Mouse (Mus musculus): ENCODE data around the gene Ddt.

Ddt gene

GRCm38 (mm10) chr10:75774102-75774501 is 888 bp upstream of the Ddt start:
- WGBS, result 88% methylated on average over 5 of the region's 5 CpGs

GRCm38 (mm10) chr10:75767756-75768155 is 5.5 kb downstream of the Ddt start:
- WGBS, result 45% methylated on average over 5 of the region's 5 CpGs

GRCm38 (mm10) chr10:75766856-75767255 is 6.4 kb downstream of the Ddt start:
- 87% methylated on average over 6 of the region's 6 CpGs for WGBS

- under 1% methylated on average over 27 of the region's 27 CpGs for WGBS
These were observed 8.4 kb downstream of the Ddt start for GRCm38 (mm10) chr10:75764519-75765473.

GRCm38 (mm10) chr10:75763682-75764518 is 9.3 kb downstream of the Ddt start, which contains the start of gene Cabin1:
TSS of gene Cabin1 (minus strand) at chr10:75764341.
- under 1% methylated on average over 60 of the region's 61 CpGs for WGBS

GRCm38 (mm10) chr10:75762413-75762812 is 10.8 kb downstream of the Ddt start:
- 84% methylated on average over 3 of the region's 3 CpGs for WGBS

GRCm38 (mm10) chr10:75760311-75760710 is 12.9 kb downstream of the Ddt start:
- WGBS, result 93% methylated on average over 3 of the region's 3 CpGs

- 90% methylated on average over 11 of the region's 11 CpGs for WGBS
These were observed 16.5 kb downstream of the Ddt start for GRCm38 (mm10) chr10:75756719-75757118.

- 26% methylated on average over 3 of the region's 3 CpGs for WGBS
These were observed 29.2 kb downstream of the Ddt start for GRCm38 (mm10) chr10:75744017-75744416.

GRCm38 (mm10) chr10:75743369-75743768 is 29.8 kb downstream of the Ddt start:
- 49% methylated on average over 12 of the region's 12 CpGs for whole genome bisulfite sequencing

- 85% methylated on average over 3 of the region's 3 CpGs for WGBS
These were observed 32.3 kb downstream of the Ddt start for GRCm38 (mm10) chr10:75740866-75741265.

GRCm38 (mm10) chr10:75725449-75725848 is 47.8 kb downstream of the Ddt start:
- 93% methylated on average over 7 of the region's 7 CpGs for WGBS

Measured in cerebral cortex, adult 2 months (tissue).